Mouse (Mus musculus): ENCODE data around the gene Rtf1. TPM values are rescaled to one million over a fixed set of nuclear protein-coding genes. Genes with fewer than 3 reads are reported as not detected.

The Rtf1 gene
- polyA plus RNA-seq, 2 experiments, result 6.6 to 7.9 TPM

- 84% methylated on average over 8 of the region's 8 CpGs for WGBS (ENCODE audit: insufficient replicate concordance)
- Histone ChIP-seq H3K9me3 (ENCODE audit: control insufficient read depth, low read length) (no peaks in the 10 kb centered on the region), H3K9ac (replicated peaks) (no peak overlapping the region), H3K4me1 (replicated peaks; ENCODE audit: control insufficient read depth in 2 of 2, insufficient read depth in 2 of 2, low read length in 1 of 2) (peaks cover 0 to 3% of the 10 kb centered on the region in 2 experiments; a peak in 1 of 4 replicates), H3K27ac (no peak overlapping the region), H3K4me2 (ENCODE audit: low read depth) (no peak overlapping the region), H3K36me3 (replicated peaks; ENCODE audit: control insufficient read depth, insufficient read depth, low read depth) (peaks cover 34% of the 10 kb centered on the region), H3K4me3 (ENCODE audit: insufficient read depth in 1 of 2, low read depth in 2 of 2, low read length in 2 of 2) (no peak overlapping the region), H3K27me3 (ENCODE audit: control insufficient read depth, insufficient read depth, low read length) (no peaks in the 10 kb centered on the region)
- DNase-seq (ENCODE audit: low read depth in 3 of 3, low spot score in 3 of 3) (no peak), ATAC-seq (ENCODE audit: insufficient read depth) (no peak)
- TF ChIP-seq CTCF (IDR thresholded peaks at IDR 0.05; ENCODE audit: low read depth), result no peak
- no peak for TF ChIP-seq EP300 (IDR thresholded peaks at IDR 0.05; ENCODE audit: low read depth)
Observed at GRCm38 (mm10) chr2:119721070-119721469, 46.2 kb downstream of the Rtf1 start.

DNA sequence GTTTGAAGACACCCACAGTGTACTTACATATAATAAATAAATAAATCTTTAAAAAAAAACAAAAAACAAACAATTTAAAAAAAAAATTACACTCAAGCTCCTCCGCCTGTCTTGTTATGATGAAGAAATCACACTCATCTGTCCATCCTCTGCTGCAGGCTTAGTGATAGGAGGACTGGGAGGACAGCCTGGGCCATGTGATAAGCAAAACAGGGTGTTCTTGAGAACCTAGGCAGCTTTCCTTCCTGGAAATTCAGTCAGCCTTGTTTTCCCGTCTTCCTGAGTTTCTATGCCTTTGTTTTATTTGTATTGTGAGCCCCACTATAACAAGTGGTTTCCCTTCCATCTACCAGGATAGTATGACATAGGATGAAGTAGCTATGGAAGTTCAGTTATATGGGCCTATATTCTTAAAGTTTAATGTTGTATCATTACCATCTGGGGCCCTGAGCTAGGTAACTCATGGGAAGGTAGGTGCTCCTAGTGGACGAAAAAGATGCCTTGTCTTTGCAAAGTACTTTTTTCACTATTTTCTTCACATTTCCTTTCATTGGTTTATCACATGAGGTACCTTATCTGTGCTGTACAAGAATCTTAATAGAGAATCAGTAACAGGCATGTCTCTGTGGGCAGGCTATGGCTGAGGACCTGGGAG is 53.0 kb downstream of the Rtf1 start:
- Histone ChIP-seq H3K9ac (replicated peaks) (no peak overlapping the region), H3K9me3 (ENCODE audit: control insufficient read depth, low read length) (no peaks in the 10 kb centered on the region), H3K4me1 (replicated peaks; ENCODE audit: control insufficient read depth in 2 of 2, insufficient read depth in 2 of 2, low read length in 1 of 2) (peaks cover 16% of the 10 kb centered on the region in 2 experiments), H3K27me3 (ENCODE audit: control insufficient read depth, insufficient read depth, low read length) (no peaks in the 10 kb centered on the region), H3K36me3 (replicated peaks; ENCODE audit: control insufficient read depth, insufficient read depth, low read depth) (peaks cover 42% of the 10 kb centered on the region), H3K27ac (peak overlapping the region; percentile 44), H3K4me2 (ENCODE audit: low read depth) (peak overlapping the region; percentile 41), H3K4me3 (ENCODE audit: insufficient read depth in 1 of 2, low read depth in 2 of 2, low read length in 2 of 2) (no peak overlapping the region)
- ATAC-seq (ENCODE audit: insufficient read depth) (peak; percentile 91), DNase-seq (ENCODE audit: low read depth in 3 of 3, low spot score in 3 of 3) (peak; percentile 64 to 66 (median 65))
- 37% methylated on average over 3 of the region's 3 CpGs for WGBS (ENCODE audit: insufficient replicate concordance)
- TF ChIP-seq CTCF (IDR thresholded peaks at IDR 0.05; ENCODE audit: low read depth) (no peak), EP300 (IDR thresholded peaks at IDR 0.05; ENCODE audit: low read depth) (peak; percentile 75)

- H3K36me3 ChIP-seq (replicated peaks; ENCODE audit: control insufficient read depth, insufficient read depth, low read depth), result peaks cover 37% of the 10 kb centered on the region
- H3K27ac ChIP-seq, result no peak overlapping the region
- TF ChIP-seq CTCF (IDR thresholded peaks at IDR 0.05; ENCODE audit: low read depth), result no peak
- TF ChIP-seq EP300 (IDR thresholded peaks at IDR 0.05; ENCODE audit: low read depth), result no peak
- no peak overlapping the region for H3K9ac ChIP-seq (replicated peaks)
- no peaks in the 10 kb centered on the region for H3K9me3 ChIP-seq (ENCODE audit: control insufficient read depth, low read length)
- H3K4me2 ChIP-seq (ENCODE audit: low read depth), result no peak overlapping the region
- no peak for ATAC-seq (ENCODE audit: insufficient read depth)
- H3K4me1 ChIP-seq (replicated peaks; ENCODE audit: control insufficient read depth in 2 of 2, insufficient read depth in 2 of 2, low read length in 1 of 2), result peaks cover 14 to 16% of the 10 kb centered on the region in 2 experiments
- no peaks in the 10 kb centered on the region for H3K27me3 ChIP-seq (ENCODE audit: control insufficient read depth, insufficient read depth, low read length)
- DNase-seq (ENCODE audit: low read depth in 3 of 3, low spot score in 3 of 3), result no peak
- no peak overlapping the region for H3K4me3 ChIP-seq (ENCODE audit: insufficient read depth in 1 of 2, low read depth in 2 of 2, low read length in 2 of 2)
- 80% methylated on average over 4 of the region's 4 CpGs for WGBS (ENCODE audit: insufficient replicate concordance)
Observed at GRCm38 (mm10) chr2:119730735-119731134, 55.9 kb downstream of the Rtf1 start.

GRCm38 (mm10) chr2:119737124-119737523 is 62.3 kb downstream of the Rtf1 start:
- 24% methylated on average over 12 of the region's 12 CpGs for WGBS (ENCODE audit: insufficient replicate concordance)
- ATAC-seq (ENCODE audit: insufficient read depth) (no peak), DNase-seq (ENCODE audit: low read depth in 3 of 3, low spot score in 3 of 3) (no peak)
- TF ChIP-seq CTCF (IDR thresholded peaks at IDR 0.05; ENCODE audit: low read depth) (no peak), EP300 (IDR thresholded peaks at IDR 0.05; ENCODE audit: low read depth) (no peak)
- H3K9me3 ChIP-seq (ENCODE audit: control insufficient read depth, low read length), result no peaks in the 10 kb centered on the region
- H3K36me3 ChIP-seq (replicated peaks; ENCODE audit: control insufficient read depth, insufficient read depth, low read depth), result no peaks in the 10 kb centered on the region; the same call in 1 of the 2 replicates
- peaks cover 4 to 9% of the 10 kb centered on the region in 2 experiments; a peak in 3 of 4 replicates for H3K4me1 ChIP-seq (replicated peaks; ENCODE audit: control insufficient read depth in 2 of 2, insufficient read depth in 2 of 2, low read length in 1 of 2)
- H3K4me2 ChIP-seq (ENCODE audit: low read depth), result no peak overlapping the region
- no peak overlapping the region for H3K4me3 ChIP-seq (ENCODE audit: insufficient read depth in 1 of 2, low read depth in 2 of 2, low read length in 2 of 2)
- no peak overlapping the region for H3K9ac ChIP-seq (replicated peaks)
- no peaks in the 10 kb centered on the region for H3K27me3 ChIP-seq (ENCODE audit: control insufficient read depth, insufficient read depth, low read length)
- no peak overlapping the region for H3K27ac ChIP-seq

- Histone ChIP-seq H3K27me3 (ENCODE audit: control insufficient read depth, insufficient read depth, low read length) (peaks cover 19% of the 10 kb centered on the region), H3K36me3 (replicated peaks; ENCODE audit: control insufficient read depth, insufficient read depth, low read depth) (no peaks in the 10 kb centered on the region), H3K27ac (no peak overlapping the region), H3K9me3 (ENCODE audit: control insufficient read depth, low read length) (no peaks in the 10 kb centered on the region), H3K4me1 (replicated peaks; ENCODE audit: control insufficient read depth in 2 of 2, insufficient read depth in 2 of 2, low read length in 1 of 2) (peaks cover 20 to 26% of the 10 kb centered on the region in 2 experiments), H3K4me2 (ENCODE audit: low read depth) (peak overlapping the region; percentile 100), H3K4me3 (ENCODE audit: insufficient read depth in 1 of 2, low read depth in 2 of 2, low read length in 2 of 2) (no peak overlapping the region), H3K9ac (replicated peaks) (no peak overlapping the region)
- 7% methylated on average over 2 of the region's 2 CpGs for WGBS (ENCODE audit: insufficient replicate concordance)
- no peak for DNase-seq (ENCODE audit: low read depth in 3 of 3, low spot score in 3 of 3)
- no peak for ATAC-seq (ENCODE audit: insufficient read depth)
- TF ChIP-seq EP300 (IDR thresholded peaks at IDR 0.05; ENCODE audit: low read depth) (no peak), CTCF (IDR thresholded peaks at IDR 0.05; ENCODE audit: low read depth) (no peak)
Observed at GRCm38 (mm10) chr2:119740567-119740966, 65.7 kb downstream of the Rtf1 start.
